Mouse (Mus musculus) layer of hippocampus, adult 8-10 months (tissue): ENCODE data around the gene Exog. TPM values are rescaled to one million over a fixed set of nuclear protein-coding genes. Genes with fewer than 3 reads are reported as not detected.

Experiments used
- DNase-seq, 2 experiments: peaks; one replicate each; pipeline ENCODE4 v3.0.0; 2022; ENCODE audit warnings: low spot score in 2 of 2
- total RNA-seq, 4 experiments: library from RNA; stranded (reverse); gene quantifications; 2 replicates each; pipeline ENCODE4 v1.2.4; 2022

Gene Exog
- total RNA-seq, 4 experiments from 2014 or later: 17.2 to 24.9 (median 19.0) TPM

DNA sequence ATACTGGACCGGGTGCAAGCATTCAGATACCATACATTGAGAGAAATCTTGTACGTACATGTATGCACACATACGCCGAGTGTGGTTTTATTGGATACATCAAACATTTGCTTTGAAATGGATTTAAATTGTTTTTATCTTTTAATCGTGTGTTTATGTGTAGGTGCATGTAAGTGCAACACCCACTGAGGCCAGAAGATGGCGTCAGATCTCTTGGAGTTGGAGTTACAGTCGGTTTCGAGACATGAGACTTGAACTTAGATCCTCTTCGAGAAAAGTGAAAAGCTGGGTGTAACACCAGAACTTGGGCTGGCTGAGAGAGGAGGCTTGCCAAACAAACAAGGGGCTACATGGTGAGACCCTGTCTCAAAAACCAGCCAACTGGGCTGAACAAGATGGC, 58.9 kb downstream of the Exog start:
- DNase-seq: no peak

DNA sequence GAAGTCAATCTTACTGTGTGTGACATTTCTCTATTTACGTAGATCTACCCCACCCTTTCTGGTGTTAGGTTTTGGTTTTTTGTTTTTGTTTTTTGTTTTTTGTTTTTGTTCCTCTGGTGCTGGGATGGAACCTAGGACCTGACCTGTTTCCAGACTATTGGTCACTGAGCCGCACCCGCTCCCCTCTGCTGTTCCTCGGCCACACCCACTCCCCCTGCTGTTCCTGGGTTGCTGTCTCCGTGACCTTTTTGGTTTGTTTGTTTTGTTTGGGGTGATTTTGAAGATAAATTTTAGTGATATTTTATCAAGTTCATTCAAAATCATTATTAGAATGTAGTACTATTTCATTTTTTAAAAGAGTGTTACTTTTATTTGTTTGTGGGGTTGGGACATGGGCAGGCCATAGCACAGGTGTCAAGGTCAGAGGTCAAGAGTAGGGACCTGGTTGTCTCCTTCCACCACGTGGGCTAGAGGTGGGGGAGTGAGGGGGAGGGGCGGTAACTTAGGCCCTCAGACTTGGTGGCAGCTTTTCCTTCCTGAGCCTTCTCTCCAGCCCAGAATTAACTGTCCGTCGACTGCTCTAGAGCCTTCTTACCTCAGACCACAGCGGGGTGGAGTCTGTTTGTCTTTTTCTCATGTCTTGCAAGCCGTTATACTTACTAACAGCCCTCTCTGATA, 60.4 kb downstream of the Exog start:
- no peak for DNase-seq

DNA sequence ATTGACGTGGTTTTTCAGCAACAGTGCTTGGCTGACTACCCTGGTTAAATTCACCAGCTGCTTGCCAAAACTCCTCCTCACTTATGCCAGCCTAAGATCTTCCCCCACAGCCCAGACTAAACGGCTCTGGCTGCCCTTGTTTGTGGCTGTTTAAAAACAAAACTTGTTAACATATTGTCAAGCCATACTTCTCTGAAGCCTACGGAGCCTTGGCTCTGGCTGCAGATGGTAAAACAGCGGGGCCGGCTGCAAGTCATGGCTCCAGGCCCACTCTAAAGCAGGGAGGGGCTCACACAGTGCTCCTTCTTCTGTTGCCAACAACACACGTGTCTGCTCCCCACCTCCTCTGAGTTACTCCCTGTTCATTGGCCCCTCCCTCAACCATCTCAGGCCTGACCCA, 66.2 kb downstream of the Exog start:
- peak; percentile 56 to 58 for DNase-seq

- no peak for DNase-seq
These were observed 68.2 kb downstream of the Exog start for GRCm38 (mm10) chr9:119512993-119513392.

- DNase-seq: no peak
These were observed 69.1 kb downstream of the Exog start for GRCm38 (mm10) chr9:119513816-119514215.

DNA sequence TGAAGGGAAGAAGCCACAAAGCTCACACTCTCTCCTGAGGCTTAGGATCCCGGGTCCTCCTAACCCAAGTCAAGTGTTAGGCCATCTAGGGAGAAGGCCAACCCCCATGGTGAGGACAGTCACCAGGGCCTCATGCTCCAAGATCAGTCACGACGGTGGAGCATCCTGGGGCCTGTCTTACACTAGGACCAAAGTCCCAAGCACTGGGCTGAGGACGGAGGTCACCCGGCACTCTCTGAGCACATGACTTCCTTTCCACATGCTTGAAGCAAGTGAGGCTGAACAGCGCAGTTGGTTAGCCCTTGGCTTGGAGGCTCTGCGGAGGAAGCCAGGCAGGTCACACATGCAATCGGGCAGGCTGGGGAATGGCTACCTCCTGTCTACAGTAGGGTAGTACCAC, 70.2 kb downstream of the Exog start:
- DNase-seq: no peak

Other genes starting within 250 kb of the Exog start
- not detected for gene Slc22a13, start 235.8 kb upstream of the Exog start, total RNA-seq
- gene Oxsr1, start 122.5 kb upstream of the Exog start, total RNA-seq: 10 to 100 TPM; 33.8 to 37.9 (median 35.9) TPM
- 10 to 100 TPM; 63.2 to 84.2 (median 72.6) TPM for gene Acaa1a, start 105.3 kb upstream of the Exog start, total RNA-seq
- 10 to 100 TPM in 1 of 4 experiments, 1 to 10 TPM in 3; 5.7 to 11.3 (median 8.1) TPM for gene Myd88, start 103.5 kb upstream of the Exog start, total RNA-seq
- gene Xylb, start 87.6 kb upstream of the Exog start, total RNA-seq: 1 to 10 TPM; 4.8 to 7.5 (median 5.5) TPM
- gene Slc22a14, start 79.4 kb upstream of the Exog start, total RNA-seq: under 1 TPM in 1 of 4 experiments, not detected in 3; 0.20 TPM
- gene Acvr2b, start 42.8 kb upstream of the Exog start, total RNA-seq: 10 to 100 TPM; 10.6 to 14.9 (median 13.3) TPM
- gene Scn5a, start 134.1 kb downstream of the Exog start, total RNA-seq: 1 to 10 TPM in 3 of 4 experiments, under 1 TPM in 1; 0.93 to 1.5 (median 1.2) TPM